Comparison of ENCODE assay signal across 8 mouse cellular contexts in the genomic region with DNA sequence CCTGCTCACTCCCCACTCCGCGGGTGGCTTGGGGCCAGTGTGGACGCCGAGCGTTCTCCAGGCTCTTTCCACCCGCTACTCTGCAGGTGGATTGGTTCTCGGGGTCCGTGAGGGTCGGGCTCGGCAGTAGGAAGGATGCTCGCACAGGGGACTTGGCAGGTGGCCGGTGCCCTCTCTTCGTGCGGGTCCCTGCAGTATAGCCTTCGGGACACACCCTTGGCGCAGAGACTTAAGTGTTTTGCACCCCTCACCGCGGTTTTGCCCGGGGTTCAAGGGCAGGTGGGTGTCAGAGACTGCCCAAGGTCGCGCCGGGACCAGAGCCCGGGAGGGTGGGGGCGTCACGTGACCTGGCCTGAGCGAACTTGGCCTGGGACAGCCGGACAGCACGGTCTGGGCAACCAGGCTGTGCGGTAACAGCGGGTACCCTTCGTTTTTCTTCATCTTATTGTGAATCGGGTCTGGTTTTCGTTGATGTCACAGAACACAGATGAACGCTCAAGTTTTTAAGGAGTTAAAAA. TPM values are rescaled to one million over a fixed set of nuclear protein-coding genes. Genes with fewer than 3 reads are reported as not detected.
DNase-seq lines count a peak whose midpoint lies in the region; ATAC-seq and TF ChIP-seq lines count a peak whose summit lies in the region.

No protein-coding gene starts in this region.

- no peak for TF ChIP-seq CTCF in hindbrain, postnatal 0 days (IDR thresholded peaks at IDR 0.05; ENCODE audit: low read depth)

- DNase-seq in frontal cortex, postnatal 10 days (ENCODE audit: low spot score in 2 of 2): peak; percentile 35 to 57
- DNase-seq in cerebellum, postnatal 14 days: peak; percentile 38 to 45
- peak; percentile 78 for DNase-seq in gastrocnemius, postnatal 10 days
- peak; percentile 36 for DNase-seq in hindbrain, postnatal 0 days (ENCODE audit: low spot score)
- DNase-seq in midbrain, embryonic 14.5 days: peak; percentile 34
- peak; percentile 66 to 86 for DNase-seq in spleen, postnatal 4 days (ENCODE audit: low spot score in 2 of 2)

- H3K4me1 ChIP-seq in hindbrain, postnatal 0 days (ENCODE audit: insufficient read depth, low read length): peaks cover 20% of the 10 kb centered on the region
- peaks cover 37% of the 10 kb centered on the region for H3K4me1 ChIP-seq in limb, embryonic 12.5 days (replicated peaks)
- H3K4me1 ChIP-seq in midbrain, embryonic 14.5 days (ENCODE audit: control insufficient read depth, insufficient read depth, low read length): peaks cover 27% of the 10 kb centered on the region

- peaks cover 13% of the 10 kb centered on the region for H3K27me3 ChIP-seq in hindbrain, postnatal 0 days (ENCODE audit: insufficient read depth, low read length)
- peaks cover 28% of the 10 kb centered on the region for H3K27me3 ChIP-seq in limb, embryonic 12.5 days
- H3K27me3 ChIP-seq in midbrain, embryonic 14.5 days (ENCODE audit: control insufficient read depth, insufficient read depth, low read length): peaks cover 31% of the 10 kb centered on the region

- peak overlapping the region; percentile 89 for H3K27ac ChIP-seq in hindbrain, postnatal 0 days
- no peak overlapping the region for H3K27ac ChIP-seq in limb, embryonic 12.5 days
- no peak overlapping the region for H3K27ac ChIP-seq in midbrain, embryonic 14.5 days (replicated peaks; ENCODE audit: low read depth, low read length)

- H3K36me3 ChIP-seq in hindbrain, postnatal 0 days (ENCODE audit: insufficient read depth, low read length): no peaks in the 10 kb centered on the region
- no peaks in the 10 kb centered on the region for H3K36me3 ChIP-seq in limb, embryonic 12.5 days
- H3K36me3 ChIP-seq in midbrain, embryonic 14.5 days (ENCODE audit: control insufficient read depth, insufficient read depth, low read length): no peaks in the 10 kb centered on the region

- H3K4me2 ChIP-seq in hindbrain, postnatal 0 days (ENCODE audit: low read depth, low read length): peak overlapping the region; percentile 85
- peak overlapping the region; percentile 96 for H3K4me2 ChIP-seq in limb, embryonic 12.5 days
- H3K4me2 ChIP-seq in midbrain, embryonic 14.5 days (ENCODE audit: low read length): peak overlapping the region; percentile 85

- no peaks in the 10 kb centered on the region for H3K9me3 ChIP-seq in hindbrain, postnatal 0 days (ENCODE audit: low read length)
- no peaks in the 10 kb centered on the region for H3K9me3 ChIP-seq in limb, embryonic 12.5 days
- no peaks in the 10 kb centered on the region for H3K9me3 ChIP-seq in midbrain, embryonic 14.5 days (ENCODE audit: control insufficient read depth, low read length)

- H3K4me3 ChIP-seq in hindbrain, postnatal 0 days (ENCODE audit: low read length): peak overlapping the region; percentile 55
- peak overlapping the region; percentile 60 for H3K4me3 ChIP-seq in limb, embryonic 12.5 days (replicated peaks)
- H3K4me3 ChIP-seq in midbrain, embryonic 14.5 days (replicated peaks; ENCODE audit: low read depth, low read length): peak overlapping the region; percentile 50

- WGBS in hindbrain, postnatal 0 days: under 1% methylated on average over 34 of the region's 34 CpGs
- WGBS in limb, embryonic 12.5 days: 1% methylated on average over 34 of the region's 34 CpGs
- under 1% methylated on average over 34 of the region's 34 CpGs for WGBS in midbrain, embryonic 14.5 days

- no peak for ATAC-seq in frontal cortex, adult (ENCODE audit: low TSS enrichment)
- peak; percentile 27; the same call in 1 of the 2 replicates for ATAC-seq in hindbrain, postnatal 0 days
- ATAC-seq in limb, embryonic 12.5 days (ENCODE audit: insufficient number of reproducible peaks, insufficient read depth, low FRiP score, low TSS enrichment, low read depth): peak; percentile 8; the same call in 1 of the 2 replicates
- peak; percentile 0; the same call in 1 of the 2 replicates for ATAC-seq in midbrain, embryonic 14.5 days (ENCODE audit: low FRiP score, low TSS enrichment)

- peak overlapping the region; percentile 61 for H3K9ac ChIP-seq in hindbrain, postnatal 0 days (replicated peaks; ENCODE audit: low read length)
- peak overlapping the region; percentile 60 for H3K9ac ChIP-seq in limb, embryonic 12.5 days (replicated peaks)
- peak overlapping the region; percentile 50 for H3K9ac ChIP-seq in midbrain, embryonic 14.5 days (replicated peaks; ENCODE audit: low read length)

RNA-seq across cellular contexts. Expression of a gene that starts 1.7 kb away (rescaled TPM):
- 10 to 100 TPM; 34.5 to 45.9 TPM for total RNA-seq in gastrocnemius, postnatal 10 days (2021)
- total RNA-seq in hindbrain, postnatal 0 days (2014; rRNA removed): 27.7 and 31.1 TPM in 2 replicates
- 22.3 and 22.4 TPM in 2 replicates for polyA plus RNA-seq in hindbrain, postnatal 0 days (2015; fragmentation: Nextera tagmentation; extraction: Ambion mirVana)
- 12.1 and 12.8 TPM in 2 replicates for polyA plus RNA-seq in limb, embryonic 12.5 days (2016; fragmentation: Nextera tagmentation; extraction: Ambion mirVana)
- 9.3 and 19.2 TPM in 2 replicates for polyA plus RNA-seq in midbrain, embryonic 14.5 days (2014; fragmentation: Nextera tagmentation; extraction: Ambion mirVana)

RNA-seq across cellular contexts. Expression of a gene that starts 41.0 kb away (rescaled TPM):
- 1 to 10 TPM; 3.7 to 4.0 TPM for total RNA-seq in gastrocnemius, postnatal 10 days (2021)
- total RNA-seq in hindbrain, postnatal 0 days (2014; rRNA removed): 10.5 and 11.5 TPM in 2 replicates
- polyA plus RNA-seq in hindbrain, postnatal 0 days (2015; fragmentation: Nextera tagmentation; extraction: Ambion mirVana): 8.6 and 9.2 TPM in 2 replicates
- polyA plus RNA-seq in limb, embryonic 12.5 days (2016; fragmentation: Nextera tagmentation; extraction: Ambion mirVana): 14.6 and 15.3 TPM in 2 replicates
- 8.5 and 9.9 TPM in 2 replicates for polyA plus RNA-seq in midbrain, embryonic 14.5 days (2014; fragmentation: Nextera tagmentation; extraction: Ambion mirVana)

RNA-seq across cellular contexts. Expression of a gene that starts 41.1 kb away (rescaled TPM):
- 10 to 100 TPM; 73.4 to 74.8 TPM for total RNA-seq in gastrocnemius, postnatal 10 days (2021)
- total RNA-seq in hindbrain, postnatal 0 days (2014; rRNA removed): 62.2 and 65.7 TPM in 2 replicates
- polyA plus RNA-seq in hindbrain, postnatal 0 days (2015; fragmentation: Nextera tagmentation; extraction: Ambion mirVana): 93.8 and 105 TPM in 2 replicates
- 132 and 139 TPM in 2 replicates for polyA plus RNA-seq in limb, embryonic 12.5 days (2016; fragmentation: Nextera tagmentation; extraction: Ambion mirVana)
- polyA plus RNA-seq in midbrain, embryonic 14.5 days (2014; fragmentation: Nextera tagmentation; extraction: Ambion mirVana): 96.2 and 119 TPM in 2 replicates
